Mouse (Mus musculus): ENCODE data around the gene Vgll4.
A peak's percentile ranks its signal among the peaks of the same experiment; 100 is the strongest.

DNA sequence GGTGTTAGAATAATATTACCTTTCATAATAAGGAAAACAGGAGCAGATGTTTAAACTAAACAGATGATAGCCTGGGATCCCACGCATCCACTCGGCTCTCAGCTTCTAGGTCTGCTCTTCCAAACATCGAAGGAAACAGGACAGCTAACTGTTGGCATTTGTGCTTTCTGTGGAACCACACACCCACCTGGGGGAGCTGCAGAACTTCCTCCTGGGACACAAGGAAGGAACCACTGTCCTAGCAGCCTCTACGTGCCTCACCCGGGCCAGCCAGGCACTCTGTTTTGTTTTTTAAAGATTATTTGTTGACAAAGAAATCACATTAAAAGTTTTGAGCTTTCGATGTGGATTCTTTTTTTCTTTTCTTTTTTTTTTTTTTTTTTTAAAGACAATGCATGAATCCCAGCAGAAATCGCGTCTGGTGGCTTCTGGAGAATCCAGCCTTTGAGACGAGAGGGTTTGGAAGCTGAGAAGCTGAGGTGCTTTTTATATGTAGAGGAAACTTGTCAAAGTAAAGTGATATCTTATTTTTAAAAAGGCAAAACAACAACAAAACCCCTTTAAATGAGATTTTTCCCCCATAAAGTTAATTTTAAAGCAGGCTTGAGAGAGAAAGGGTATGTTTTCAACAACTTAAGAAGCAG, 50.0 kb downstream of the Vgll4 start:
- TF ChIP-seq CTCF (IDR thresholded peaks at IDR 0.05; ENCODE audit: low read depth, low read length), result peak; percentile 20; the same call in 1 of the 2 replicates
- TF ChIP-seq POLR2A (IDR thresholded peaks at IDR 0.05; ENCODE audit: extremely low read depth, insufficient read depth, low read length), result no peak

Data from liver, adult 2 months (tissue).